Mouse (Mus musculus) MEL (cell line): ENCODE results near the gene Gm10188. TPM values are rescaled to one million over a fixed set of nuclear protein-coding genes. Genes with fewer than 3 reads are reported as not detected.

Experiments used
- DNase-seq: peaks from one replicate; pipeline ENCODE4 v3.0.0; 2011; ENCODE audit warnings: low read depth, low spot score
- H3K27ac ChIP-seq: 2 replicates; pipeline ENCODE4 v1.5.1; 2012; ENCODE audit warnings: low read depth, mild to moderate bottlenecking, control low read depth, low read length, moderate library complexity; ENCODE audit not compliant: control insufficient read depth
- H3K27me3 ChIP-seq, 2 experiments: fragments of 150-350 bp in 1 of 2; sonication (generic) in 1 of 2; 2 replicates each; pipeline ENCODE4 v1.6.1; 2012; ENCODE audit warnings: low read length in 2 of 2, mild to moderate bottlenecking in 2 of 2, improper control_type of control experiment in 1 of 2, moderate library complexity in 1 of 2; ENCODE audit not compliant: insufficient read depth in 2 of 2, control insufficient read depth in 1 of 2
- H3K36me3 ChIP-seq, 2 experiments: 2 replicates each; pipeline ENCODE4 v1.6.1; 2012 to 2014; ENCODE audit warnings: low read length in 2 of 2, improper control_type of control experiment in 1 of 2, inconsistent platforms in 1 of 2, mild to moderate bottlenecking in 1 of 2; ENCODE audit not compliant: insufficient read depth in 2 of 2, control insufficient read depth in 1 of 2
- H3K4me1 ChIP-seq, 2 experiments: fragments of 150-350 bp in 1 of 2; sonication (generic) in 1 of 2; 2 replicates each; pipeline ENCODE4 v1.6.1; 2012; ENCODE audit warnings: low read length in 2 of 2, improper control_type of control experiment in 1 of 2, mild to moderate bottlenecking in 1 of 2; ENCODE audit not compliant: insufficient read depth in 2 of 2, control insufficient read depth in 1 of 2
- H3K4me3 ChIP-seq, 2 experiments: fragments of 150-350 bp in 1 of 2; sonication (generic) in 1 of 2; 2 replicates each; pipeline ENCODE4 v1.5.1; 2012; ENCODE audit warnings: low read depth in 2 of 2, low read length in 2 of 2, mild to moderate bottlenecking in 2 of 2, moderate library complexity in 2 of 2, control low read depth in 1 of 2, improper control_type of control experiment in 1 of 2; ENCODE audit not compliant: control insufficient read depth in 1 of 2, insufficient read depth in 1 of 2
- H3K79me2 ChIP-seq: 2 replicates; pipeline ENCODE4 v1.6.1; 2012; ENCODE audit warnings: mild to moderate bottlenecking, low read length, moderate library complexity; ENCODE audit not compliant: control insufficient read depth, poor library complexity, insufficient read depth
- H3K9ac ChIP-seq: 2 replicates; pipeline ENCODE4 v1.6.1; 2012; ENCODE audit warnings: low read depth, mild to moderate bottlenecking, control low read depth, low read length, moderate library complexity; ENCODE audit not compliant: control insufficient read depth, poor library complexity, severe bottlenecking
- H3K9me3 ChIP-seq: fragments of 150-350 bp; sonication (generic); replicated peaks from 2 replicates; pipeline ENCODE4 v1.6.1; 2012; ENCODE audit warnings: mild to moderate bottlenecking, low read length, improper control_type of control experiment, moderate library complexity; ENCODE audit not compliant: insufficient read depth
- BHLHE40 ChIP-seq: IDR thresholded peaks from 2 replicates; pipeline ENCODE4 v1.6.1; 2012; ENCODE audit warnings: low read depth, mild to moderate bottlenecking, inconsistent platforms, low read length, improper control_type of control experiment, borderline replicate concordance
- CHD2 ChIP-seq: IDR thresholded peaks from 2 replicates; pipeline ENCODE4 v1.6.1; 2011; ENCODE audit warnings: low read length, improper control_type of control experiment
- CTCF ChIP-seq, 3 experiments: IDR thresholded peaks in 2 of 3; conservative IDR thresholded peaks in 1 of 3; 2 replicates each; pipeline ENCODE4 v1.5.1; 2011 to 2012; ENCODE audit warnings: low read length in 3 of 3, low read depth in 2 of 3, mild to moderate bottlenecking in 2 of 3, improper control_type of control experiment in 1 of 3, inconsistent platforms in 1 of 3, mixed read lengths in 1 of 3, moderate library complexity in 1 of 3; ENCODE audit not compliant: control insufficient read depth in 1 of 3, insufficient read depth in 1 of 3, poor library complexity in 1 of 3, severe bottlenecking in 1 of 3
- GATA1 ChIP-seq: IDR thresholded peaks from 2 replicates; pipeline ENCODE4 v1.6.1; 2011; ENCODE audit warnings: low read depth, low read length, improper control_type of control experiment
- KAT2A ChIP-seq: conservative IDR thresholded peaks from 2 replicates; pipeline ENCODE4 v1.6.1; 2012; ENCODE audit warnings: low read depth, low read length, improper control_type of control experiment, inconsistent platforms
- NELFE ChIP-seq: IDR thresholded peaks from 2 replicates; pipeline ENCODE4 v1.6.1; 2011; ENCODE audit warnings: low read depth, low read length, improper control_type of control experiment
- POLR2AphosphoS5 ChIP-seq: IDR thresholded peaks from 2 replicates; pipeline ENCODE4 v1.6.1; 2012; ENCODE audit warnings: low read depth, borderline replicate concordance, mild to moderate bottlenecking, inconsistent platforms, low read length, moderate library complexity, mixed read lengths
- RAD21 ChIP-seq: IDR thresholded peaks from 2 replicates; pipeline ENCODE4 v1.6.1; 2011; ENCODE audit warnings: mild to moderate bottlenecking, low read depth, low read length, improper control_type of control experiment
- SIN3A ChIP-seq: IDR thresholded peaks from 2 replicates; pipeline ENCODE4 v1.6.1; 2012; ENCODE audit warnings: low read length, improper control_type of control experiment, inconsistent platforms
- SMC3 ChIP-seq: IDR thresholded peaks from 2 replicates; pipeline ENCODE4 v1.6.1; 2011; ENCODE audit warnings: low read depth, low read length, improper control_type of control experiment
- TAL1 ChIP-seq: IDR thresholded peaks from 2 replicates; pipeline ENCODE4 v1.6.1; 2012; ENCODE audit warnings: mild to moderate bottlenecking, inconsistent platforms, low read length, moderate library complexity, mixed read lengths
- TCF12 ChIP-seq: IDR thresholded peaks from 2 replicates; pipeline ENCODE4 v1.6.1; 2014; ENCODE audit warnings: low read depth, mild to moderate bottlenecking, inconsistent platforms, low read length, improper control_type of control experiment, moderate library complexity
- USF1 ChIP-seq: IDR thresholded peaks from 2 replicates; pipeline ENCODE4 v1.6.1; 2014; ENCODE audit warnings: low read depth, mild to moderate bottlenecking, inconsistent platforms, low read length, improper control_type of control experiment, moderate library complexity
- USF2 ChIP-seq, 2 experiments: IDR thresholded peaks; 2 replicates each; pipeline ENCODE4 v1.6.1; 2011 to 2012; ENCODE audit warnings: improper control_type of control experiment in 2 of 2, low read length in 2 of 2, borderline replicate concordance in 1 of 2, inconsistent platforms in 1 of 2, low read depth in 1 of 2, mild to moderate bottlenecking in 1 of 2; ENCODE audit not compliant: insufficient read depth in 1 of 2
- ZMIZ1 ChIP-seq: IDR thresholded peaks from 2 replicates; pipeline ENCODE4 v1.6.1; 2012; ENCODE audit warnings: low read depth, mild to moderate bottlenecking, inconsistent platforms, low read length, improper control_type of control experiment, moderate library complexity
- polyA plus RNA-seq, 2 experiments: library from polyadenylated mRNA; stranded (reverse) in 1 of 2; unstranded in 1 of 2; fragments of >175 nt in 1 of 2; fragments of >200 nt in 1 of 2; gene quantifications; 2 replicates each; pipeline versions ENCODE4 v1.2.1 to v1.2.4; 2012; ENCODE audit warnings: low replicate concordance in 2 of 2, low read depth in 1 of 2; ENCODE audit not compliant: insufficient read length in 2 of 2, insufficient read depth in 1 of 2, missing spikeins in 1 of 2
- total RNA-seq: library from RNA; depleted of rRNA; stranded (reverse); fragments of 300-350 nt; gene quantifications from 2 replicates; pipeline ENCODE4 v1.2.3, GENCODE M21; 2012

Gm10188 gene
- total and polyA plus RNA-seq, 3 experiments, result not detected

- TF ChIP-seq CHD2, result no peak
- TF ChIP-seq TCF12, result no peak
- TF ChIP-seq NELFE, result no peak
- no peak for TF ChIP-seq GATA1
- no peak for TF ChIP-seq CTCF (IDR thresholded peaks at IDR 0.05 in 2 of 3, conservative IDR thresholded peaks at IDR 0.05 in 1 of 3; ENCODE audit: control insufficient read depth in 1 of 3, insufficient read depth in 1 of 3, low read depth in 2 of 3, low read length in 3 of 3, poor library complexity in 1 of 3, severe bottlenecking in 1 of 3)
- TF ChIP-seq USF2 (IDR thresholded peaks at IDR 0.05; ENCODE audit: borderline replicate concordance in 1 of 2, insufficient read depth in 1 of 2, low read depth in 1 of 2, low read length in 2 of 2), result no peak
- Histone ChIP-seq H3K9me3 (no peaks in the 10 kb centered on the region), H3K79me2 (no peaks in the 10 kb centered on the region), H3K9ac (no peak overlapping the region), H3K4me1 (peaks cover 0 to 6% of the 10 kb centered on the region in 2 experiments; a peak in 2 of 4 replicates), H3K27me3 (peaks cover 0 to 2% of the 10 kb centered on the region in 2 experiments; a peak in 1 of 4 replicates), H3K4me3 (no peak overlapping the region), H3K36me3 (peaks cover 0 to 4% of the 10 kb centered on the region in 2 experiments; a peak in 2 of 4 replicates), H3K27ac (no peak overlapping the region)
- no peak for DNase-seq
Observed at GRCm38 (mm10) chr1:132263618-132264017, 34.1 kb upstream of the Gm10188 start.

DNA sequence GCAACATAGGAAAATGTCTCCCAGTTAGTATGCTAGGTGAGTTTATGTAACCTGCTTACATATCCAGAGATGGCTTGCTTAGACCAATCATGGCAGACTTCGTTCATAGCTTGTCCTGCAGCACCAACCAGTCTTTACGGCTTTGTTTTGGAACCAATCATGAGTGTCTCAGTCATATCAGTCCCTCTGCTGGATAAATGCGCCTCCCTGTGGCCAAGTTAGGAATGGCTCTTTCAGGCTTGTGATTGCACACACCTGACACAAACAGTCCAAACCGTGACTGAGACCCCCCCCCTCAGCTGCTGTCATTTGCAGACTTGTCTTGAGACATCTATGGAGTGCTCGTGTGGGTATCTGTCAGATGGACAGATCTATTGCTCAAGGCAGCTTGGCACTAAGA lies 31.5 kb upstream of the Gm10188 start:
- Histone ChIP-seq H3K27me3 (peaks cover 0 to 2% of the 10 kb centered on the region in 2 experiments; a peak in 1 of 4 replicates), H3K4me1 (peaks cover 0 to 6% of the 10 kb centered on the region in 2 experiments; a peak in 2 of 4 replicates), H3K9ac (no peak overlapping the region), H3K27ac (no peak overlapping the region), H3K4me3 (no peak overlapping the region), H3K36me3 (peaks cover 0 to 4% of the 10 kb centered on the region in 2 experiments; a peak in 2 of 4 replicates), H3K9me3 (no peaks in the 10 kb centered on the region), H3K79me2 (no peaks in the 10 kb centered on the region)
- DNase-seq, result peak; percentile 66
- TF ChIP-seq ZMIZ1 (no peak), POLR2AphosphoS5 (no peak), USF1 (no peak), TAL1 (no peak), GATA1 (peak; percentile 27; the same call in 1 of the 2 replicates), SIN3A (no peak), RAD21 (peak; percentile 38), CTCF (IDR thresholded peaks at IDR 0.05 in 2 of 3, conservative IDR thresholded peaks at IDR 0.05 in 1 of 3; ENCODE audit: control insufficient read depth in 1 of 3, insufficient read depth in 1 of 3, low read depth in 2 of 3, low read length in 3 of 3, poor library complexity in 1 of 3, severe bottlenecking in 1 of 3) (peak; percentile 49 to 77 (median 68)), KAT2A (no peak), CHD2 (no peak), BHLHE40 (no peak), SMC3 (peak; percentile 66), NELFE (no peak)
